Comparison of ENCODE assay signal across 8 mouse cellular contexts in genomic region chr4:99459436-99459835, GRCm38 (mm10).
DNase-seq lines count a peak whose midpoint lies in the region; ATAC-seq lines count a peak whose summit lies in the region.

No protein-coding gene starts in this region.

- H3K9me3 ChIP-seq in kidney, embryonic 14.5 days (ENCODE audit: control insufficient read depth, low read length), result no peaks in the 10 kb centered on the region
- H3K9me3 ChIP-seq in limb, embryonic 10.5 days (replicated peaks), result no peaks in the 10 kb centered on the region

- no peak overlapping the region for H3K27ac ChIP-seq in kidney, embryonic 14.5 days (ENCODE audit: low read depth, low read length)
- H3K27ac ChIP-seq in limb, embryonic 10.5 days, result peak overlapping the region; percentile 68; the same call in 1 of the 2 replicates

- ATAC-seq in cerebellum, adult (ENCODE audit: insufficient number of reproducible peaks, low FRiP score, low TSS enrichment), result no peak
- peak; percentile 86 for ATAC-seq in frontal cortex, adult (ENCODE audit: low TSS enrichment)
- ATAC-seq in kidney, embryonic 14.5 days (ENCODE audit: low FRiP score, low TSS enrichment), result peak; percentile 91

- no peaks in the 10 kb centered on the region for H3K36me3 ChIP-seq in kidney, embryonic 14.5 days (ENCODE audit: control insufficient read depth, insufficient read depth, low read length)
- H3K36me3 ChIP-seq in limb, embryonic 10.5 days, result no peaks in the 10 kb centered on the region

- no peaks in the 10 kb centered on the region for H3K4me1 ChIP-seq in kidney, embryonic 14.5 days (ENCODE audit: control insufficient read depth, insufficient read depth, low read length)
- peaks cover 35% of the 10 kb centered on the region for H3K4me1 ChIP-seq in limb, embryonic 10.5 days

- no peak overlapping the region; the same call in 1 of the 2 replicates for H3K4me3 ChIP-seq in kidney, embryonic 14.5 days (ENCODE audit: low read length)
- peak overlapping the region; percentile 16 for H3K4me3 ChIP-seq in limb, embryonic 10.5 days

- no peak overlapping the region for H3K9ac ChIP-seq in kidney, embryonic 14.5 days (ENCODE audit: low read depth, low read length)

- 0 out of 2 replicates have a peak, but pooled peaks cover 2% of the 10 kb centered on the region for H3K27me3 ChIP-seq in kidney, embryonic 14.5 days (ENCODE audit: control insufficient read depth, insufficient read depth, low read length)
- H3K27me3 ChIP-seq in limb, embryonic 10.5 days (ENCODE audit: low read depth, poor library complexity, severe bottlenecking), result peaks cover 23% of the 10 kb centered on the region

- peak overlapping the region; percentile 17 for H3K4me2 ChIP-seq in kidney, embryonic 14.5 days (replicated peaks; ENCODE audit: low read depth, low read length)

- WGBS in kidney, embryonic 14.5 days, result 5% methylated on average over 14 of the region's 14 CpGs
- WGBS in limb, embryonic 10.5 days, result 7% methylated on average over 14 of the region's 14 CpGs

- DNase-seq in cerebellum, adult 11 months, result peak; percentile 16
- DNase-seq in cerebellum, adult 9-10 months, result peak; percentile 32
- peak; percentile 84 for DNase-seq in limb, embryonic 10.5 days (ENCODE audit: low spot score)
- DNase-seq in right cerebral cortex, adult 2 months (ENCODE audit: low spot score in 2 of 2), result peak; percentile 54 to 72
- DNase-seq in thymus, postnatal 25 days, result no peak
